Mouse (Mus musculus) common myeloid progenitor, adult 5-6 weeks (primary cell): Measurements from ENCODE around the gene Clip2. TPM values are rescaled to one million over a fixed set of nuclear protein-coding genes. Genes with fewer than 3 reads are reported as not detected.
A peak's percentile ranks its signal among the peaks of the same experiment; 100 is the strongest.

Experiments used
- ATAC-seq: replicated peaks from 2 replicates; pipeline ENCODE4 v1.8.0; 2016; ENCODE audit warnings: low read depth, mild to moderate bottlenecking, moderate TSS enrichment, inconsistent platforms; ENCODE audit not compliant: poor library complexity, severe bottlenecking
- total RNA-seq: library from RNA; stranded (forward); fragments of 200-1000, 187-1606 nt; gene quantifications from 2 replicates; pipeline ENCODE4 v1.2.3, GENCODE M21; 2017

Clip2 gene
- 6.2 and 13.3 TPM in 2 replicates for total RNA-seq

DNA sequence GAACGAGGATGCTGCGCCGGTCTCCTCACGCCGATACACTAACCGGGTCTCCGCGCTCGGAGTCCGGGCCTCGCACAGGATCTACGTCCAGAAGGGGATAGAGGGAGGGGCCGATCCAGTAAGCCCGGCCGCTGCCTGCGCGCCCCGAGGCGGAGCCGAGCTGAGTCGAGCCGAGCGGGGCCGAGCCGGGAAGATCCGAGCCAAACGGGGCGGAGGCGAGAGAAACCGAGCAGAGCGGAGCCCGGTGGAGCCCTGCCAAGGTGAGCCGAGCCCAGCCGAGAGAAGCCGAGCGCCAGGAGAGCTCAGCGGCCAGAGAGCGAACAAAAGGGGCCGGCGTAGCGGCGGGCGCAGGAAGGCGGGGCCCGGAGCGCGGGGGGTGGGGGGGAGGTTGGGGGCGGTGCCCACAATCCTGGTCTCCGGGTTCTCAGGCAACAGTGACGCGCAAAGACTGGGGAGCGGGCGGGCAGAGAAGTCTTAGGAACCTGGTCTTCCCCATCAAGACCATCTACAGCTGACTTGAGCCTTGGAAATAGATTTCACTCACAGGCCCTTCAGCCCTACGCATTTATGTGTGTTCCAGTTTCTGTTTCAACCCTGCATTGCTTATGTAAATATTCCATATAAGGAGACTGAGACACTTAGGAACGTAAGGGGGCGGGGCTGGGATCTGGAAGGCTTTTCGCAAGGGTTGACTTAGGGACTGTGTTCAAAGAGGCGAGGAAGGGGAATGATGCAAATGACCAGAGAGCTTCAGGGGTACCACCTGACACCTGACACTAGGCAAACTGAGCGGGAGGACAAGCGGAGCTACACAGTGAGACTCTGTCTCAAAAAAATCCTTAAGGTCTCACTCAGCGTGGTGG lies at the start of gene Clip2:
Clip2 (minus strand) TSS at position 325 of the 863 bp plus-strand sequence.
- peak; percentile 75 for ATAC-seq

GRCm38 (mm10) chr5:134597711-134598110 lies 45.5 kb upstream of the Clip2 start:
- no peak for ATAC-seq

DNA sequence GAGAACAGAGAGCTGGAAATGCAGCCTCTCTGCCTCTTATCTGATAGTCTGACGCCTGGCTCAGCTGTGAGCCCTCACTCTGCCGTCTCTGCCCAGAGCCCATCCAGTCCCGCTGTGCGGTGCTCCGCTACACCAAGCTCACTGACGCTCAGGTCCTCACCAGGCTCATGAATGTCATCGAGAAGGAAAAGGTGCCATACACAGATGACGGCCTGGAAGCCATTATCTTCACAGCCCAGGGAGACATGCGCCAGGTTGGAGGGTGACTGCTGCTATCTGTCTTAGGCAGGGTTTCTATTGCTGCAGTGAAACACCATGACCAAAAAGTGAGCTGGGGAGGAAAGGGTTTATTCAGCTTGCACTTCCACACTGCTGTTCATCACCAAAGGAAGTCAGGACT lies 40.9 kb upstream of the Clip2 start:
- ATAC-seq, result peak; percentile 71

DNA sequence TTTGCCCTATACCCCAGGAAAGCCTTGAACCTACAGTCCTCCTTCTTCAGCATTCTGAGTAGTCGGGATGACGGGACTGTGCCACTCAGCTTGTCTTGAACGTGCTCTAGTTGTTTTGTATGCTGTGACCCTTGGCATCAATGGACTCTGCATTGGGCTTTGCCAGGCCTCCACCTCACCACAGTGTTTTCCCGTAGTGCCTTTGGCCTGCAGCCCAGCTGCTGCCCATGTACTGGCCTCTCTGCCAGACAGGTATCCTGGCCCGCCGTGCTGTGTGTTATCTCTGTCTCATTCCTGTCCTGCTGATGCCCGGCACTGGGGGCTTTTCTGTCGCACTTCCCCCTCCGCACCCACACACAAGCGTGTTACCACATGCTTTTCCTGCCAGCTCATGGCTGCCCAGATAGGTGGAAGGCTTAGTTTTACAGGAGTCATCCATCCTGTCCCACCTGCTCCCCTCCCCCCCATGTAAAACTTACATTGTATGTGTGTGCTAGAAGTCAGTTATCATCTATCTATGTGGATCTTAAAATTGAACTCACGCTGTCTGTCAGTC lies 39.9 kb upstream of the Clip2 start:
- peak; percentile 45 for ATAC-seq

GRCm38 (mm10) chr5:134589900-134590299 lies 37.7 kb upstream of the Clip2 start:
- 0 out of 2 replicates have a peak, but pooled peaks have one; percentile 16 for ATAC-seq

GRCm38 (mm10) chr5:134584798-134585197 lies 32.6 kb upstream of the Clip2 start:
- ATAC-seq, result peak; percentile 61

DNA sequence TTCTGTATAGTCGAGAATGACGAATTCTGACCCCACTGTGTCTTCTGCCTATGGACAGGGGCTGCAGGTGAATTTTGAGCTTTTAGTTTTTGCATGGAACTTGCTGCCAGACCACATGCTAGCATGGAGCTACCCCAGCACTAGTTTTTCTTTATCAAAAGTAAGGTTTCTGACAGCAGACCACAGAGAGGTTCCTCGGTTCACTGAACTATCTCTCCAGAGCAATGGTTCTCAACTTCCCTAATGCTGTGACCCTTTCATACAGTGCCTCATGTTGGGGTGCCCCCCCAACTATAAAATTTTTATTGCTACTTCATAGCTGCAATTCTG lies 31.6 kb upstream of the Clip2 start:
- 0 out of 2 replicates have a peak, but pooled peaks have one; percentile 16 for ATAC-seq

DNA sequence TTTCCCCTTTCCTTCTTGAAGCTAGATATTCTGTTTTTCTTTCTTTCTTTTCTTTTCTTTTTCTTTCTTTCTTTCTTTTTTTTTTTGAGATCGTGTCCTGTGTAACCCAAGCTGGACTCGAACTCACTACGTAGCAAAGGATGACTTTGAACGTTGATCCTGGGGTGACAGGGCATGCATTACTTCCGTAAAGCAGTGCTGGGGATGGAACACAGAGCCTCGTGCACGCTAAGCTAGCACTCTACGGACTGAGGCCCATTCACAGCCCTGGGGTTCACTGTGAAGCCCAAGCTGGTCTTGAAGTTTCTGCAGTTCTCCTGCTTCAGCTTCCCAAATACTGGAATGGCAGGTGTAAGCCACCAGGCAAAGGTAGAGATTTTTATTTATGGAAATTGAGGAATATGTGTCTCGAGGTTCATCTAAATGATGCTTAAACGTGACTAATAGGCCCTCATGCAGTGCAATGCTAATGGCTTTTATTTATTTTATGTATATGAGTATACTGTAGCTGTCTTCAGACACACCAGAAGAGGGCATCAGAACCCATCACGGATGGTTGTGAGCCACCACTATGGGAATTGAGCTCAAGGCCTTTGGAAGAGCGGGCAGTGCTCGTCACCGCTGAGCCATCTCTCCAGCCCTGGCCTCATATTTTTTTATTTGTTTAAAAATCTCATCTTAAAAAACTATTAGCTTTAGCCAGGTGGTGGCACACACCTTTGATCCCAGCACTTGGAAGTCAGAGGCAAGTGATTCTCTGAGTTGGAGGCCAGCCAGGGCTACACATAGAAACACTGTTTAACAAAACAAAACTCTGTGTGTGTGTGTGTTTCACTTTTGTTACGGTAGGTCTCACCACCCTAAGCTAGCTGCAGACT lies 31.0 kb upstream of the Clip2 start:
- no peak for ATAC-seq

GRCm38 (mm10) chr5:134582221-134582907 lies 30.1 kb upstream of the Clip2 start:
- ATAC-seq, result peak; percentile 87

DNA sequence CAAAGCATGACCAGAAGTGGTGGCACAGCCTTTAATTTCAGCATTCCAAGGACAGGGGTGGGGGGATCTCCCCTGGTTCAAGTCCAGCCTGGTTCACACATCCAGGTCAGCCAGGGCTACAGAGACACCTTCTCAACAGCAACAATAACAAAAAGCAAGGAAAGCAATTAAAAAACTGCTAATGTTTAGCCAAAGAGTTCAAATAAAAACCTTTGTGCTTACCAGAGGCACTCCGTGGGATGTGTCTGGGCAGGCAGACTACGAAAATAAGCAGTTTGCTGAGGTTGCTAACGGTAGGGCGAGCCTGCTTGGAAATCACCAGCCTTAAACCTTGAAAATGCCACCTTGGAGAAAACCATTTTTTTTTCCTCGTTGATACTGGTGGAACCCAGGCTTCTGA lies 28.9 kb upstream of the Clip2 start, which contains the start of gene Rfc2:
Rfc2 (plus strand) TSS at position 221 of the 400 bp plus-strand sequence.
- no peak for ATAC-seq

DNA sequence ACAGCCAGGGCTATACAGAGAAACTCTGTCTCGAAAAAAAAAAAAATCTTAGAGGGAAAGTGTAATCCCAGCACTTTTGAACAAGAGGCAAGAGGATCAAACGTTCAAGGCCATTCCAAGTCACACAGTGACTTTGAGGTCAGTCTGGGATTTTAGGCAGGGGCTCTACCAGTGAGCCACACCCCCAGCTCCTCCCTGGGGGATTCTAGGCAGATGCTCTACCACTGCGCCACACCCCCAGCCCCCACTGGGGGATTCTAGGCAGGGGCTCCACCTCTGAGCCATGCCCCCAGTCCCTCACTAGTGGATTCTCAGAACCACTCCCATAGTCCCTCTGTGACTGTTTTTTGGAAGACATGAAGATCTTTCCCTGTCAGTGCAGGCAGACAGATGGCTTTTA lies 26.9 kb upstream of the Clip2 start:
- ATAC-seq, result no peak

GRCm38 (mm10) chr5:134577534-134577933 lies 25.3 kb upstream of the Clip2 start:
- no peak for ATAC-seq

- no peak for ATAC-seq
Measured at GRCm38 (mm10) chr5:134576517-134577220, 24.4 kb upstream of the Clip2 start.

- no peak for ATAC-seq
Measured at GRCm38 (mm10) chr5:134575833-134576232, 23.6 kb upstream of the Clip2 start.

DNA sequence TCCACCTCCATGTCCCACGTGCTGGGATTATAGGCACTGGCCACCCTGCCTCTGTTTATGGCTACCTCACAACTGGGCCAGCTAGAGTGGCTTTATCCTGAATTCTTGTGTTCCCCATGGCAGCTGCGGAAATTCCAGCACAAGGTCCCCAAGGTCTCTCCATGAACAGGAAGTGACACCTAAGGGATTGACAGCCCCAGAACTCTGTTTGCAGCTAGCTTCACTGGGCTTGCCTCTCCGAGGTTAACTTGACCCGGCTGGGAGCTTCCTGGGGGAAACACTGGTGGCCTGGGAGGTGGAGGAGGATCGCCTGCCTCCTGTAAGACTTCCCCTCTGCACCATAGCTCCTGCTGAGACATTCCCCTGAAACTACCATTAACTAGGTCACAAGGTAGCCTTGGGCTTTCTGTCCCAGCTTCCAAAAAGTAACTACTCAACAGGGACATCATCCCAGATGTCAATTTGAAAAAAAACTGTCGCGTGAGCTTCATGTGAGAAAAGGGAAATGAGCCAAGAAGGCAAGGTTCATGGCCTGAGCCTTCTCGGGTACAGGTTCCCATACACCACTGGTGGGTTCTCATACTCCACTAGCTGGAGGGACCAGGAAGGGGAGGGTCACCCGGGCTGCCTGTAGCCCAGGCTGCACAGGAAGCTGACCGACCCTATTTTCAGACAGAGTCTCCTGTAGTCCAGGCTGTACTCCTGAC lies 20.4 kb upstream of the Clip2 start:
- ATAC-seq, result peak; percentile 31; the same call in 1 of the 2 replicates

DNA sequence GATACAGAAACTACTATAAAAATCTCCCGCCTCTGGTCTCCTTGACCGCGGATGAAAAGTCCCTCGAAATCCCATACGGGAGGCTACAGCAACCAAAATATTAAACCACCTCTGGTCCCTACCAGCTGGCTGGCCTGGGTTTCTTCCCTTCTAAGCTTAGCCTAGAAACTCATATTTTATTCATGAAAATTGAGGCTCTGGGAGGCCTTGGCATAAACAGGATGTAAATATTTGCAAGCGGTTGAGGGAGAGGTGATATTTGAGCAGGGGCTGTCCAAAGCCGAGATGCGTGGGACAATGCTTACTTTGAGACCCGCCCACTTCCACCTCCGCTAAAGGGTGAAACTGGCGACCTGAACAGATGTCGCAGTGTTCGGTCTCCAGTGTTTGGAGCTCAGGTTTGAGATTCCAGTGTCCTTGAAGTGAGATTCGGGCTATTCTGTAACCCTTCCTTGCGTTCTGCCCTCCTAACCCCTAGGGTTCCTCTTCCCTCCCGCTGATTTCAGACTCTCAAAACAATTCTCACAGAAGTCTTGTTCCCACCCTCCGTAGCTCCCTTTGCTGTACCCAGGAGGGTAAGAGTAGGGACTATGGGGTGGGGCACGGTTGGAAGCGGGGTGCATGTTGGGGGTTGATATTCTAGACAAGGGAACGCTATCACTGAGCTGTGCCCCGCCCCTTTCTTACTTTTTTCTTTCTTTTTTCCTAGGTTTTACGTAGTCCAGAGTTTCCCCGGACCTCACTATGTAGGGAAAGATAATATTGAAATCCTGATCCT lies 19.7 kb upstream of the Clip2 start:
- ATAC-seq, result peak; percentile 61

DNA sequence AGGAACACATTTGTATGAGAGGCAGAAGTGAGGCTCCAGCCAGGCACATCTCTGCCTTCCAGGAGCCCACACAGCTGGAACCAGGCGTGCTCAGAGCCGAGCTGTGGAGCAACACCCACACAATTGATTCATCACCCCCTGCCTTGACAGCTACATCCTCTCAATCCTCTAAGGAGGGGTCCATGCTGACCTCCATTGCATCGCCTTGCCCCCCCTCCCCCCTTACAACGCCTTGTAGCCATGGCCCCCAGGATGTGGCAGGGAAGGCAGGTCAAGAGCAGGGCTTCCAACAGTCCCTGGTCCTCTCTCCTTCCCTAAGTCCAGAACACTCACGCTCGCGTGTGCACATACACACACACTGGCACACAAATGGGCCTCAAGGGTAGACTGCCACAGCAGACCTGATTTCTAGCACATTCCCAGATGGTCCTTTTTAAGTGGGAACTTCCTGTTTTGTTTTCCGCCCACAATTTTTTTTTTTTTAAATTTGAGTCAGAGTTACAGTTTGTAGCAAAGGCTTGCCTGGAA lies 16.8 kb upstream of the Clip2 start:
- no peak for ATAC-seq

DNA sequence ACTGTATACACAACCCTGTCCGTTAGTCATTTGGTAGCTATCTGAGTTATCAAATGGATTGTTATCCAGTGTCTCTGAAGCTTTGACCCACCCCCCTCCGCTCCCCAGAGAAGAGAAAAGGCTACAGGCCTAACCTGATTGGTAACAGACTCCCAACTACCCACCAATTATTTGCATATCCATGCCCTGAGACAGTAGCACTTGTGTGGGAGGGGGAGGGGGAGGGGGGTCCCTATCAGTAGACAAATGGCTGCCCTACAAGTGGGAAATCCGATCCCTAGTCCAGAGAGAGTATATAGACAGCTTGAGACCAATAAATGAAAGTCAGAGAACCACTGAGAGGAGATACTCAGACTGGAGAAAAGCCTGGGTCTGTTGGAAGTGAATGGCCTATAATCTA lies 15.8 kb upstream of the Clip2 start:
- no peak for ATAC-seq
